Mouse (Mus musculus): ENCODE results near the gene Gm11549. TPM values are rescaled to one million over a fixed set of nuclear protein-coding genes. Genes with fewer than 3 reads are reported as not detected.

Gm11549 gene
- polyA plus RNA-seq, 1 experiment from 2014 or later = not detected

DNA sequence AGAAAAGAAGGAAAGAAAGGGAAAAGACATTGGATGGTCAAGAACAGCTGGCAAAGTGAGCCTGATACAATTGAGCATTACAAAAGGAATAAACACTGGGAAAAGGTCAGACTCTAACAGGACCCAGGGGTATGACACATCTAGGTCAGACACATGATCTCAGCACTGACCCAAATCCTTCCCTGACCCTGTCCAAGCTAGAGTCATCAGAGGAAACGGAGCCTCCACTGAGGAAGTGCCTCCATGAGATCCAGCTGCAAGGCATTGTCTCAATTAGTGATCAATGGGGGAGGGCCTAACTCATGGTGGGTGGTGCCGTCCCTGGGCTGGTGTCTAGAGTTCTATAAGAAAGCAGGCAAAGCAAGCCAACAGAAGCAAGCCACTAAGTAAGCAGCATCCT lies 52.7 kb downstream of the Gm11549 start:
- whole genome bisulfite sequencing (ENCODE audit: insufficient replicate concordance) = 40% methylated on average over 2 of the region's 2 CpGs
- no peaks in the 10 kb centered on the region for H3K27me3 ChIP-seq (ENCODE audit: control insufficient read depth, insufficient read depth, low read depth, low read length)
- peak; percentile 37; the same call in 1 of the 2 replicates for ATAC-seq (ENCODE audit: low read depth)
- H3K36me3 ChIP-seq (ENCODE audit: control insufficient read depth, insufficient read depth) = no peaks in the 10 kb centered on the region
- H3K9ac ChIP-seq (ENCODE audit: low read depth, low read length) = no peak overlapping the region
- H3K4me1 ChIP-seq (ENCODE audit: control insufficient read depth, low read depth, low read length) = peaks cover 3% of the 10 kb centered on the region; the same call in 1 of the 2 replicates
- no peak overlapping the region for H3K4me3 ChIP-seq (ENCODE audit: low read depth, low read length)
- no peak overlapping the region for H3K4me2 ChIP-seq (ENCODE audit: low read depth, low read length)
- no peak overlapping the region for H3K27ac ChIP-seq (ENCODE audit: low read length)
- no peaks in the 10 kb centered on the region for H3K9me3 ChIP-seq (replicated peaks; ENCODE audit: control insufficient read depth, low read length)

- no peaks in the 10 kb centered on the region for H3K36me3 ChIP-seq (ENCODE audit: control insufficient read depth, insufficient read depth)
- H3K9ac ChIP-seq (ENCODE audit: low read depth, low read length) = no peak overlapping the region
- peaks cover 3% of the 10 kb centered on the region; the same call in 1 of the 2 replicates for H3K4me1 ChIP-seq (ENCODE audit: control insufficient read depth, low read depth, low read length)
- no peaks in the 10 kb centered on the region for H3K27me3 ChIP-seq (ENCODE audit: control insufficient read depth, insufficient read depth, low read depth, low read length)
- H3K9me3 ChIP-seq (replicated peaks; ENCODE audit: control insufficient read depth, low read length) = no peaks in the 10 kb centered on the region
- H3K4me2 ChIP-seq (ENCODE audit: low read depth, low read length) = no peak overlapping the region
- WGBS (ENCODE audit: insufficient replicate concordance) = 73% methylated on average over 7 of the region's 7 CpGs
- H3K27ac ChIP-seq (ENCODE audit: low read length) = no peak overlapping the region
- no peak overlapping the region for H3K4me3 ChIP-seq (ENCODE audit: low read depth, low read length)
- ATAC-seq (ENCODE audit: low read depth) = no peak
Observed at GRCm38 (mm10) chr3:36467632-36468031, 54.0 kb downstream of the Gm11549 start.

- Histone ChIP-seq H3K27me3 (ENCODE audit: control insufficient read depth, insufficient read depth, low read depth, low read length) (no peaks in the 10 kb centered on the region), H3K4me3 (ENCODE audit: low read depth, low read length) (no peak overlapping the region), H3K4me1 (ENCODE audit: control insufficient read depth, low read depth, low read length) (no peaks in the 10 kb centered on the region), H3K36me3 (ENCODE audit: control insufficient read depth, insufficient read depth) (no peaks in the 10 kb centered on the region), H3K9ac (ENCODE audit: low read depth, low read length) (no peak overlapping the region), H3K4me2 (ENCODE audit: low read depth, low read length) (no peak overlapping the region), H3K27ac (ENCODE audit: low read length) (no peak overlapping the region), H3K9me3 (replicated peaks; ENCODE audit: control insufficient read depth, low read length) (no peaks in the 10 kb centered on the region)
- ATAC-seq (ENCODE audit: low read depth) = no peak
- WGBS (ENCODE audit: insufficient replicate concordance) = 49% methylated on average over 7 of the region's 7 CpGs
Observed at GRCm38 (mm10) chr3:36465538-36465937, 56.1 kb downstream of the Gm11549 start.

Small RNA genes lying within 50 kb of the gene (microRNA-seq; reads per million reads assigned to microRNA genes)
- not detected for gene Mir7009

Other genes starting within 250 kb of the Gm11549 start
- 80.2 and 80.3 TPM in 2 replicates for gene Anxa5, start 45.9 kb downstream of the Gm11549 start, polyA plus RNA-seq (2015; fragmentation: Nextera tagmentation; extraction: Ambion mirVana)
- gene 1810062G17Rik, start 45.9 kb downstream of the Gm11549 start, polyA plus RNA-seq (2015; fragmentation: Nextera tagmentation; extraction: Ambion mirVana) = 0.96 and 1.1 TPM in 2 replicates
- gene Exosc9, start 30.8 kb upstream of the Gm11549 start, polyA plus RNA-seq (2015; fragmentation: Nextera tagmentation; extraction: Ambion mirVana) = 30.0 and 36.6 TPM in 2 replicates
- 220 and 228 TPM in 2 replicates for gene Ccna2, start 50.3 kb upstream of the Gm11549 start, polyA plus RNA-seq (2015; fragmentation: Nextera tagmentation; extraction: Ambion mirVana)
- 8.8 and 9.8 TPM in 2 replicates for gene Bbs7, start 91.7 kb upstream of the Gm11549 start, polyA plus RNA-seq (2015; fragmentation: Nextera tagmentation; extraction: Ambion mirVana)
- 0.06 and 0.28 TPM in 2 replicates for gene Trpc3, start 168.4 kb upstream of the Gm11549 start, polyA plus RNA-seq (2015; fragmentation: Nextera tagmentation; extraction: Ambion mirVana)